Mouse (Mus musculus) layer of hippocampus, adult 18-20 months (tissue): ENCODE results near the gene Mid1. TPM values are rescaled to one million over a fixed set of nuclear protein-coding genes. Genes with fewer than 3 reads are reported as not detected.
"Not testable (repeated sequence)": the region's sequence is repeated elsewhere in the genome, so short reads cannot be mapped to it uniquely, and the experiment has no call there.

Experiments
- DNase-seq, 2 experiments: peaks; one replicate each; pipeline ENCODE4 v3.0.0; 2022; ENCODE audit warnings: low spot score in 2 of 2
- total RNA-seq, 2 experiments: library from RNA; stranded (reverse); gene quantifications; 2 replicates each; pipeline ENCODE4 v1.2.3; 2021

Gene Mid1
- total RNA-seq, 2 experiments from 2014 or later, result 5.8 to 12.4 TPM

- DNase-seq, result peak; percentile 94 to 100
These were observed 324.8 kb downstream of the Mid1 start for GRCm38 (mm10) chrX:170009801-170010221.

DNA sequence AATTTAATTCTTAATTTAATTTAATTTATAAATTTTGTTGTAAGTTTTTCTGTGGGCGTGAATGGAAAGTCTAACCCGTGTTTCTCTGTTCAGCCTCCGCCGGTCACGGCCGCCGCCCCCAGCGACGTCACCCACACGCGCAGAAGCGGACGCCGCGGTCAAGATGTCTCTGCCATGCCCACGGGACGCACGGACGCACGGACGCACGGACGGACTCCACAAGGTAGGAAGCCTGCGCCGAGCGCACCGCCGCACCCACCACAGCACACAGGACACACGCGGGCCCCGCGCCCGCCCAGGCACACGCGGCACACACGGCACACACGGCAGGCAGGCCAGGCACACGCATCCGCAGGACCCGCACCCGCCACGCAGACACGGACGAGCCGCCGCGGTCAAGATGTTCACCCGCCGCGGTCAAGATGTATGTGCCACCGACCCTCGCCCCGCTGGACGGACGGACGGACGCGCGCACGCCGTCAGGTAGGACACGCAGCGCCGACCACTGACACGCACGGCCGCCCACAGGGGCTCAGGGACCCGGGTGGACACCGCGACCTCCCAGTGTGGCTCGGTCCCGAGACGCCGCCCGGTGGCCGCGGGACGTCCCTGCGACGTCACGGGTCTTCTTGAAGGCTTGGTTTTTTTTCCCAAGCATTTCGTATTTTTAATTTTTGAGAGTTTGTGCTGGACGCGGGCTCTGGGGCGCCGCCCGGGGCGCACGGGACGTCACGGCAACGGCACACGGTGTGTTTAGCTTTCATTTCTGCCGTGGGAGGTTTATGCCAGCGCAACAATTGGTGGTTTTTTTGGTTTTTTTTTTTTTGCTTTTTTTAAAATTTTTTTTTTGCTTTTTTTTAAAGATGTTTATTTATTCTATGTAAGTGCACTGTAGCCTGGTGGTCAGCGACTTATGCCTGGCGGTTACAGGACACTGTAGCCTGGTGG, 325.9 kb downstream of the Mid1 start:
- not testable (repeated sequence) for DNase-seq

GRCm38 (mm10) chrX:170011529-170011879, 326.5 kb downstream of the Mid1 start:
- not testable (repeated sequence) for DNase-seq

DNA sequence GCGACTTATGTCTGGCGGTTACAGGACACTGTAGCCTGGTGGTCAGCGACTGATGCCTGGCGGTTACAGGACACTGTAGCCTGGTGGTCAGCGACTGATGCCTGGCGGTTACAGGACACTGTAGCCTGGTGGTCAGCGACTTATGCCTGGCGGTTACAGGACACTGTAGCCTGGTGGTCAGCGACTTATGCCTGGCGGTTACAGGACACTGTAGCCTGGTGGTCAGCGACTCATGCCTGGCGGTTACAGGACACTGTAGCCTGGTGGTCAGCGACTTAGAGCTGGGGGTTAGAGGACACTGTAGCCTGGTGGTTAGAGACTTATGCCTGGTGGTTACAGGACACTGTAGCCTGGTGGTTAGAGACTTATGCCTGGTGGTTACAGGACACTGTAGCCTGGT, 328.4 kb downstream of the Mid1 start:
- not testable (repeated sequence) for DNase-seq

GRCm38 (mm10) chrX:170014038-170014437, 329.0 kb downstream of the Mid1 start:
- not testable (repeated sequence) for DNase-seq

GRCm38 (mm10) chrX:170015883-170016282, 330.9 kb downstream of the Mid1 start:
- DNase-seq, result not testable (repeated sequence)

DNA sequence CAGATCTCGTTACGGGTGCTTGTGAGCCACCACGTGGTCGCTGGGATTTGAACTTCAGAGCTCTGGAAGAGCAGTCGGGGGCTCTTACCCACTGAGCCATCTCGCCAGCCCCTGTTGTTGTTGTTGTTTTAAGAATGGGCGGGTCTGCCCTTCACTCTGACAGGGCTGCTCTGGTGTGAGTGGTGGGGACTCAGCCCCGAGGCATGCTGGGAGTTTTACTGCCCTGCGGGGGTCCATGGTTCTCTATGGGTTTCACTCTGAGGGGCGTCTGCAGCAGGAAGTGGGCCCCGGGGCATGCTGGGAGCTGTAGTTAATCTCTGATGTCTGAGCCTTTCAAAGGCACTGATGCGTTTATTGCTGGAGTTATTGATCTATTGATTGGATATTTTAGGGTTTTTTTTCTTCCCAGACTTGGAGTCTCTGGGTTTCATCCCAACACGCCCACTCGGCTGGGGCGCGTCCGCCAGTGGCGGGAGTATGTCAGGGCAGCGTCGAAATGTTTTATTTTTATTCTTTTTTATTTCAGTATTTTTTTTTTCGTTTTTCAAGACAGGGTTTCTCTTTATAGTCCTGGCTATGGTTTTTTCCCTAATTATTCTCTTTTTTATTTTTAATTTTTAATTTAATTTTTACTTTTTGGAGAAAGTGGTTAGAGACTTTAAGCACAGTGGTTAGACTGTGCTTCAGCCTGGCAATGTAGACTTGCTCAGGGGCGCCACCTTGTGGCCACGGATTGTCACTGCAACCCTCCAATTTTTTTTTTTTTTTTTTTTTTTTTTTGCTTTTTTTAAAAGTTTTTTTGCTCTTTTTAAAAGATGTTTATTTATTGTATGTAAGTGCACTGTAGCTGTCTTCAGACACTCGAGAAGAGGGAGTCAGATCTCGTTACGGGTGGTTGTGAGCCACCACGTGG, 332.6 kb downstream of the Mid1 start:
- not testable (repeated sequence) for DNase-seq

DNA sequence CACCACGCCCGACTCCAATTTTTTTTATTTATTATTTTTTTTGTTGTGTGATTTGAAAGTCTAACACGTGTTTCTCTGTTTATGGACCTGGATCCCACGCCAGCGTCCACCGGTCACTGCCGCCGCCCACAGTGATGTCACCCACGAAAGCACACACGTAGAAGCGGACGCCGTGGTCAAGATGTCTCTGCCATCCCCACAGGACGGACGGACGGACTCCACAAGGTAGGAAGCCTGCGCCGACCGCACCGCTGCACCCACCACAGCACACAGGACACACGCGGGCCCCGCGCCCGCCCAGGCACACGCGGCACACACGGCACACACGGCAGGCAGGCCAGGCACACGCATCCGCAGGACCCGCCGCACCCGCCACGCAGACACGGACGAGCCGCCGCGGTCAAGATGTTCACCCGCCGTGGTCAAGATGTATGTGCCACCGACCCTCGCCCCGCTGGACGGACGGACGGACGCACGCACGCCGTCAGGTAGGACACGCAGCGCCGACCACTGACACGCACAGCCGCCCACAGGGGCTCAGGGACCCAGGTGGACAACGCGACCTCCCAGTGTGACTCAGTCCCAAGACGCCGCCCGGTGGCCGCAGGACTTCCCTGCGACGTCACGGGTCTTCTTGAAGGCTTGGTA, 333.7 kb downstream of the Mid1 start:
- not testable (repeated sequence) for DNase-seq

- not testable (repeated sequence) for DNase-seq
These were observed 334.4 kb downstream of the Mid1 start for GRCm38 (mm10) chrX:170019219-170019953.

- DNase-seq, result peak in 1 of 2 experiments; percentile 100
These were observed 335.1 kb downstream of the Mid1 start for GRCm38 (mm10) chrX:170019954-170020689.

DNA sequence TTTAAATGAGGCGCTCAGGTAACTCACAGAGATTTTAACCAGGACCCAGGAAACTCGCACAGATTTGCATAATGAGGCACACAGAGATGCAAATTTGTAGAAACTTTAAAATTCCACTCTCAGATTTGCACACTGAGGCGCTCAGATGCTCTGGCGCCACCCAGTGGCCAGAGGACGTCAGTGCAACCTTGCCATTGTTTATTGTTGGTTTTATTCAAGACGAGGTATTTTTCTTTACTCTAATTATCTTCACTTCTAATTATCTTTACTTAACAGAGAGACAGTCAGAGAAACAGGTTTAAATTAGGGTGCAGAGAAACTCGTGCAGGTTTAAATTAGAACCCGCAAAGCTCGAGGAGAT, 335.7 kb downstream of the Mid1 start:
- not testable (repeated sequence) for DNase-seq

DNA sequence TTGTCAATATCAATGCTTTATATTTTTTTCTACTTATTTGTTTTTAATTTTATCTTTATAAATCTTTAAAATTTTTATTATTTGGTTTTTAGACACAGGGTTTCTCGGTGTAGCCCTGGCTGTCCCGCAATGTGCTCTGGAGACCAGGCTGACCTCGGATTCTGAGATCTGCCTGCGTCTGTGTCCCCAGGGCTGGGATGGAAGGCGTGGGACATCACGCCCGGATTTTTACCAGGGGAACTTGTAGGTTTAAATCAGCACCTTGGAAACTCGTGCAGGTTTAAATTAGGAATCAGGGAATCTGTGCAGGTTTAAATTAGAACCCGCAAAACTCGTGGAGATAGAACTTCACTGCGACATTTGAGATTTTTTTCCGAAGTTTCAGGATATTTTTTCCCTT, 336.2 kb downstream of the Mid1 start:
- DNase-seq, result not testable (repeated sequence)

DNA sequence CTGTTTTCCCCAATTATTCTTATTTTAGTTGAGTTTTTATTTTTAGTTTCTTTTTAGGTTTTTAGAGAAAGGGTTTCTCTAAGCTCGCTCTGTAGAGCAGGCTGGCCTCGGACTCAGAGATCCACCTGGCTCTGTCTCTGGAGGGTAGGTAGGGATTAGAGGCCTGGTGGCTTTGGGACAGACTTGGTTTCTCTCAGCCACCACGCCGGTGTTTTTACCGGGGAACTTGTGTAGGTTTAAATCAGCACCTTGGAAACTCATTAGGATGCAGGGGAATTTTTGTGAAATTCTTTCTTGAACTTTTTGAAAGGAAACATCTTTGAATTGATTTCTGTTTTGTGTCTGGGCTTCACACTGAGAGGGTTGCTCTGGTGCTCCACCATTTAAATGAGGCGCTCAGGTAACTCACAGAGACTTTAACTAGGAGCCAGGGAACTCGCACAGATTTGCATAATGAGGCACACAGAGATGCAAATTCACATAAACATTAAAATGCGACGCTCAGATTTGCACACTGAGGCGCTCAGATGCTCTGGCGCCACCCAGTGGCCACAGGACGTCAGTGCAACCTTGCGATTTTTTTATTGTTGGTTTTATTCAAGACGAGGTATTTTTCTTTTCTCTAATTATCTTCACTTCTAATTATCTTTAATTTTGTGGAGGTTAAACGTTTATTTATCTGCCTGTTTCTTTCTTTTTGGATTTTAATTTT, 336.9 kb downstream of the Mid1 start:
- DNase-seq, result peak in 1 of 2 experiments; percentile 78

Other genes with a start within 250 kb of the Mid1 start
- not detected for gene 4933400A11Rik, start 94.4 kb downstream of the Mid1 start, total RNA-seq